Mouse (Mus musculus): ENCODE results near the gene Btc.

Gene Btc

DNA sequence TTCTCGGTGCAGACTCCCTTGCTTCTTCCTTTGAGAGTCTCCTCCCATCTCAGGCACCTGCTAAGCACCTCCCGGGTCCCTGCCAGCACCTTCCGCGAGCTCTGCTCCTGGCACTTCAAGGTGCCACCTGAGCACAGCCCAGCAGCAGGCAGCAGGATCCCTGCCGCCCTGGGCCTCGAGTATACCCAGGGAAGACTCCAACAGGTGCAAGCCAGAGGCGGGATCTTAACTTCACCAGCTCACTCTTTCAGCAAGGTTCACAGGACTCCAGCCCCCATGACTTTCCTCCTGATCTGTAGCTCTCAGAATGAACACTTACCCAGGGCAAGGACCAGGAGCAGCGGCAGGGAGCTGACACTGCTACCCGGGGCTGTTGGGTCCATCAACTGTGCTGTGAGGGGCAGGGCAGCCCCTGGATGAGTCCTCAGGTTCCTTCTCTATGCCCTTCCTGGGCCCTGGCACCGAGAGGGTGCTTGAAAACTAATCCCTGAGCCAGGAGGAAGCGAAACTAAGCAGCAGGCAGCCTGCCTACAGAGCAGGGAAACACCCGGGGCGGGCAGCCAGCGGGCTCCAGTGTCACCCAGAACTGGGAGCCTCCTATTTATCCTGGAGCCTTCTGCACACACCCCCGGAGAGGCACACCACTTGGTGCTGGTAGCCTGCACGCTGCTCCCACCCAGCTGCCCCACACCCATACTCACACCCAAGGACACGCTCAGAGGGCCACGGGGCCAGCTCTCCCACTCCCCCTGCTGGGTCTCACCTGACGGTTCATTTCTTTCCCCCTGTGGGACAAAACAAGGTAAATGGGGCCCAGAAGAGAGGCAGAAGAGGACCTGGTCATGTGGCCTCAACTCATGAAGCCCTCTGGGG lies at the start of gene Btc:
TSS of gene Btc (minus strand) at position 656 of the 873 bp plus-strand sequence.
- DNase-seq: peak; percentile 69 to 74

DNA sequence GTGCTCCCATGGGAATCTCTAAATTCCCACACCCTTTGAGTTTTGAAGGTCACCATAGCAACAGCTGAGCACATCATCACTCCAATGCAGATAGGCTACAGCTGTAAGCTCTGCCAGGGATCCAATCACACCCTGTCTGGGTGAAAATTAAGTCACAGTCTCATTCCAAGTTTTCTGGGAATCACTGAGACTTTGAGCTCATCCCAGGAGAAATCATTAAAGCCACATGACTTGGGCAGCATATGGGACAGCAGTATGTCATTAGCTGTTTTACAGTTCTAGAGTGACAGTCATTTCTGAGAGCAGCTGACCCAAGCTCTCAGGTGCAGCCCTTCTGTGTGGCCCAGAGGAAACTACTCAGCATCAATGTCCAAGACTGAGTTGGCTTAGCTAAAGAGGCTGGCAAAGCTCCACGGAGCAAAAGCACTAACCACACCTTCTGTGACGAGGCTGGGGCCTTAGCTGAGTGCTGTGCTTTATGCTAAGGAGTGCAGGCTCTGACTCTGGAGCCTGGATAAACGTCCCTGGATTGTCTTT lies 42.3 kb upstream of the Btc start:
- no peak for DNase-seq

GRCm38 (mm10) chr5:91436563-91436962 lies 33.8 kb upstream of the Btc start:
- no peak for DNase-seq

DNA sequence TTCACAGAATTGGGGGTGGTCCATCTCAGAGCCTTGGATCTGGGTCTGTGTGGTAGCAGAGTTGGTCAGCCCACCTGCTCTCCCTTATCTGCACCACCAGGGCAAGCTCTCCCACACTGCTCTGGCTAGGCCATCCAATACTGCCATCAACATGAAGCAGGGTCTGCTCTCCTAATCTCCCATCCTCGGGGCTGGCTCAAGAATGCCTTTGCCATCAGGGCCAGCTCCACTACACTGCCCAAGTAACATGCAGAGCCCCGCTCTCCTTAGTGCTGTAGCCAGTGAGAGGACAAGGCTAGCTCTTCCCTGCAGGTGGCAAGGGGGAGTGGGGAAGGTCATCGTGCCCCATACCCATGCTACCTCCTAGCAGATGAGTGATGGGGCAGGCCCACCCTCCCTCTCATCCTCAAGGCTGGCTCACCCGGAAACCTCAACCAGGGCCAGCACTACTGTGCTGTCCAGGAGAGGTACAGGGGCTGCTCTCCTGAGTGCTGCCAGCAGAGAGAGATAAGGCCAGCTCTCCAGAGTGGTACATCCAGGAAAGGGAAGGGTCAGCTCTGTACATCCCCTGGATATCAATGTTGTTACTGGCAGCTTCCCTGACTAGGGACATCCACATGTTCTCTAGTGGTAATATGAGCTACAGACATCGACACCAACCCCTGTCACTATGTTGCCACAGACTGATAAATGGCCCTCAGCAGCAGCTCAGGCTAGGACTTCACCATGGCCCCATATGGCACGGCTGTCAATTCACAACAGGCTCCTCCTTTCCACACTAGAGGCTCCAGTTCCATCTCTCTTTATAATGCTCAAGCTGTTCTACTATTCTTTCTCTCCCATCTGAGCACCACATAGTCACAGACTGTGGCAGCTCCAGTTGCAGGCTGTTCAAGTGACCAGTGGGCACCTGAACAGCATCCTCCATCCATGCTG lies 32.2 kb upstream of the Btc start:
- no peak for DNase-seq

DNA sequence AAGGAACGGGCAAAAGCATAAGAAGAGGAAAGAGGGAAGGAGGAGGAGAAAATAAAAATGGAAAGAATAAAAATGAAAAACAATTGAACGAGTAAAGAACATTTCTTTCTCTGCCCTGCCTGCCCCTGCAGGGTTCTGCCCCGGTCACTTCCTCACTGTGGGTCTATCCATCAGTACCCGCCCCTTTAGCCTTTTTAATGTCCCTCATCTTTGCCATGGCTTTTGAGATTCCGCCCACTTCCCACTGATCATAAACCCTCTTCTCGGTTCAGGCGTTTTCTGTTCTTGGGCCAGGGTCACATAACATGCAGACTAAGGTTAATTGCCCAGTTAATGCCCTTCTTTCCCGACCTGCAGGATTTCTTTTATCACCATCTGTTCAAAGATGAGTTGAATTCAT lies 25.8 kb upstream of the Btc start:
- DNase-seq: no peak

DNA sequence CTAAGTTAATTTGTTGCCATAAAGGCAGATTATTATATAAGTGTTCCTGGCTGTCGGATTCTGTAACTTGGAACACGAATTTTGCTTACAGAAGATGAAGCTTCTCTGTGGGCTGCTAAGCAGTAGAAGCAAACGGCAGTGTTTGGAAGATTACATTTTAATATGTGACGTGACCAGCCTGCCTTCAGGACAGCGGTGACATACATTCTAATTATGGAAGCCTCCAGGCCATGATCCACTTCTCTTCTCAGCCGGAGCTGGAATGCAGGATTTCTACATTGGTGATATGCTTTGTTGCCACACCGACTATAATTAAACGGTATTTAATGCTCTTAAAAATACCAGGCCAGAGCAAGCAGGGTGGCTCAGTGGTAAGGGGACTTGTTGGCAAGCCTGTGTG lies 11.0 kb upstream of the Btc start:
- DNase-seq: no peak

GRCm38 (mm10) chr5:91404263-91404662 lies 1.5 kb upstream of the Btc start:
- DNase-seq: no peak

GRCm38 (mm10) chr5:91403281-91403680 lies 487 bp upstream of the Btc start:
- DNase-seq: peak; percentile 37 to 53

- DNase-seq: no peak
These were observed 2.2 kb downstream of the Btc start for GRCm38 (mm10) chr5:91400493-91401096.

- no peak for DNase-seq
These were observed 27.3 kb downstream of the Btc start for GRCm38 (mm10) chr5:91375467-91375866.

DNA sequence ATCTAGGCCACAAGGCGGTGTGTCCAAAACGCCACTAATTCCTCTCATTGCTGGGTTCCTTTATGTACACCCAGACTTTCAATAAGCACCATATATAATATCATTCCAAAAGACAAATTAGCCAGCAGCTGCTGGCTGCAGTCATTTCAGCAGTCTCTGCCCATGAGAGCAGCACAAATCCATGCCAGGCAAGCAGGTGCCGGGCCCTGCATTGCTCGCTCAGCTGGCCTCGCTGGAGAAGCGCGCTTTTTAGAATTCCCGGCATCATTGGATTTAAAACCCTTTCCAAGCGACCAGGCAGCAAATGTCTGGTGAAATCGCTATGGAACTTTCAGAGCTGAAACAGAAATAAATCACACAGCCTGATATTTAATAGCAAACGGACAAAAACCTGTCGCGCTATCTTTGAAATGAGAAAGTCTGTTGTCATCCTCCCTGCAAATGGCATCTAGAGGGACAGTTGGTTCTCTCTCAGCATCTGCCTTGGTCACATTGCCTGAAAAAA lies 34.7 kb downstream of the Btc start:
- no peak for DNase-seq

DNA sequence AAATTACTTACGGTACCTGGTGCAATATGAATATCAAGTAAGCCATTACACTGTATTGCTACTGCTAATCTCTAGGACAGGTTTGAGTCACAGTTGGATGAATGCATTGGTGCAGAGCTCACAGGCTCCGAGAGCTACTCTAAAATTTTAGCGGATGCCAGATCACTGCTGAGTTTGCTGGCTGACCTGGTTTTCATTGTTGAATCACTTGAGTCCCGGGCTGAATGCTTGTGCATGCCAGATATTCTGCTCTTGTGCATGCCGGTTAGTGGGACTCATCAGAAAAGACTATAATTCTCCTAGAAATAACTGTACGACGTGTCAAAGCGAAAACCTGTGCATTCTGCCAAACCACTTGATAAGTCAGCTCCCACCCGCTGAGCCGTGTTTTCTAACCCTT lies 35.9 kb downstream of the Btc start:
- DNase-seq: no peak

GRCm38 (mm10) chr5:91363274-91363991 lies 39.4 kb downstream of the Btc start:
- DNase-seq: no peak

- DNase-seq: no peak
These were observed 50.1 kb downstream of the Btc start for GRCm38 (mm10) chr5:91352645-91353044.

DNA sequence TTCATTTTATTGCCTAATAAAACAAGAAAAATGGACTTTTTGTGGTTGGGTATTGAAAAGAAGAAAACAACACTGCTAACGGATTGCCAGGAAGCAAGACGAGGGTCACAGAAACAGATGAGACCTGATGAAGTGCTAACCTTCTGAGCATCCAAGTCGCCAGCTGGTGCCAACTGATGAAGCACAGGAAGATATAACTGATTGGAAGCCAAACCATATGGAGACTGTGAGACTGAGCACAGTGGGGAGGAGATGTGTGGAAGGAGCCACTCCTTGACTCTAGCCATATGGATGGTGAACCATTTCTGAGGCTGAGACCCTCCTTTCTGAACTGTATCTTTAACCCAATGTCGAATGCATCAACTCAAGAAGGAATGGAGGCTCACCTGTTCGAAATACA lies 57.1 kb downstream of the Btc start:
- DNase-seq: no peak

- no peak for DNase-seq
These were observed 57.7 kb downstream of the Btc start for GRCm38 (mm10) chr5:91345064-91345463.

GRCm38 (mm10) chr5:91341981-91342760 lies 60.6 kb downstream of the Btc start:
- DNase-seq: no peak

- DNase-seq: no peak
These were observed 68.6 kb downstream of the Btc start for GRCm38 (mm10) chr5:91334227-91334626.

DNA sequence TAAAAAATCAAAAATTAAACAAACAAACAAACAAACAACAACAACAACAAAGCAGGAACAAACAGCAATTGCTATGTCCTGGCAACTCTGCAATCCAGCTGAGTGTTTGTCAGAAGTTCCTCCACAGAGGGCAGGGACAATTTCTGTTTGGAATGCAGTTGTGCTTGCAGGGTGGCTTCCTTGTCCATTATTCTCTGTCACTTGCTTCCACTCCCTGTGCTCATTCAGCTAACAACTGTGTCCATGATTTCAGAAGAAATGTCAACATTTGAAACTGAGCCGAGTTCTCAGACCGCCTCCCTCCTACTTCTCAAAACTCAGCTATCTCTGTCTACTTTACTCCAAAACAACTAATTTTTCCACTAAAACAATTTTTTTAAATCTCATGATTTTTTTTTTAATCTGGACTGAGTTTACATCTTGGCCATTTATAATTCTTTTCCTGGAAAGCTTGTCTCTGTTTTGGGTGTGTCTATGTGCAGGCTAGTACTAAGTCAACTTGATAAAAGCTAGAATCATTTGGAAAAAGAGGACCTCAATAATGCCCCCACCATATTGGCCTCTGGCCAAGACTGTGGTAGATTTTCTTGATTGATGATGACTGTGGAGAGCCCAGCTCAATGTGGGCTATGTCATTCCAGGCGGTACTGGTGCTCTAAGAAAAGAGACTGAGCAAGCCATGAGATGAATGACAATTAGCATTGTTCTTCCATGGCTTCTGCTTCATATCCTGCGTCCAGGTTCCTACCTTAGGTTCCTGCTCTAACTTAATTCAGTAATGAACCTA lies 70.5 kb downstream of the Btc start:
- DNase-seq: no peak

DNA sequence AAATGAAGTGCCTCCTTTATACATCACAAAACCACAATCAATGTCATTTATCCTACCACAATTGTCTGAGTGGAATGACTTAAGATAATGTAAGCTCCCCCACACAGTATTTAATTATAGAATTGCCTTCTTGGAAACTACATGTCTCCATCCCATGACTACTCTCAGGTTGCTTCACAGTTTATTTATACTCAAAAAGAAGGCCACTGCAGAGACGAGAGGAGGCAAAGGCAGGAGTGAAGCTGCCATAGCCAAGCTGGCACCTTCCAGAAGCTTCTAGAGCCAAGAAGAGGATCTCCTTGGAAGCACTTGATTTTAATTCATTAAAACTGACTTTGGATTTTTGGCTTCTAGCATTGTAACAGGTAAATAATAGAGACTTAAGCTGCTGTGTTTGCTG lies 81.0 kb downstream of the Btc start:
- no peak for DNase-seq

GRCm38 (mm10) chr5:91320348-91320747 lies 82.4 kb downstream of the Btc start:
- DNase-seq: no peak
